ENCODE assay signal across 16 mouse cellular contexts in the genomic region with DNA sequence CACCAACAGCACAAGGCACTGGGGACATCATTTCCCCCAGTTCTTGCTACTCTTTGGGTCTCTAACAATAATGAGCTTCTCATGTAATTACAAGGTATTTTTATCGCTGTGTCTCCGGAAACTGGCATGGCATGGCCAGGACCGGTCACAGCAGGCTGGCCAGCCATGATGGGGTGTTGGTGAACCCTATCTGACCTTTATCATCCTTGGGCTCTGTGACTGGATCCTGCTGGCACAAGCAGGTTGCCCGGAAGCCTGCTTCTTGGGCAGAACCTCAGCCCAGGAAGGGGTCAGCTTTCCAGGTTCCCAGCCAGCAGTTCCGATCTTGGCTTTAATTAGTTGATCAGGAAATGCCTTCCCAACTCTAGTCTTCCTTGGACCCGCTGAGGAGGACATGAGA.
"Had no signal": no experiment of that assay in that cellular context is flagged by ENCODE, and none has a peak within 500 bp of the region (broad histone marks: within the 10 kb centered on the region; RNA-seq: fewer than 3 reads in every experiment).

No protein-coding gene starts in this region.

- ATAC-seq: intestine, embryonic 15.5 days; lung, postnatal 0 days had no signal

- DNase-seq: layer of hippocampus, adult 9-11 months; layer of hippocampus, postnatal 36 days; left cerebral cortex, postnatal 4 days; lung, adult 2 months; lung, postnatal 36 days; midbrain, embryonic 14.5 days; right cerebral cortex, adult 18-20 months had no signal

- H3K27ac ChIP-seq: intestine, embryonic 15.5 days; limb, embryonic 13.5 days; liver, embryonic 15.5 days; midbrain, embryonic 10.5 days; neural tube, embryonic 15.5 days; stomach, postnatal 0 days had no signal

- H3K4me3 ChIP-seq: intestine, embryonic 15.5 days; limb, embryonic 13.5 days; liver, embryonic 15.5 days; midbrain, embryonic 10.5 days; myocyte; neural tube, embryonic 15.5 days had no signal

- H3K36me3 ChIP-seq: intestine, embryonic 15.5 days; limb, embryonic 13.5 days; liver, embryonic 15.5 days; midbrain, embryonic 10.5 days; neural tube, embryonic 15.5 days had no signal

- H3K4me1 ChIP-seq: limb, embryonic 13.5 days; liver, embryonic 15.5 days; neural tube, embryonic 15.5 days had no signal

- H3K9ac ChIP-seq: intestine, embryonic 15.5 days; limb, embryonic 13.5 days; liver, embryonic 15.5 days; neural tube, embryonic 15.5 days had no signal

- H3K27me3 ChIP-seq: intestine, embryonic 15.5 days; limb, embryonic 13.5 days; liver, embryonic 15.5 days; neural tube, embryonic 15.5 days had no signal

- H3K4me2 ChIP-seq: intestine, embryonic 15.5 days; limb, embryonic 13.5 days; liver, embryonic 11.5 days; liver, embryonic 15.5 days; neural tube, embryonic 15.5 days had no signal

- H3K9me3 ChIP-seq: intestine, embryonic 15.5 days; limb, embryonic 13.5 days; liver, embryonic 15.5 days; midbrain, embryonic 10.5 days; neural tube, embryonic 15.5 days had no signal
